Mouse (Mus musculus) liver, embryonic 14.5 days (tissue): ENCODE results near the gene Tmem273.

ENCODE experiments used
- CTCF ChIP-seq: IDR thresholded peaks from 2 replicates; pipeline ENCODE4 v1.5.1; 2016; ENCODE audit warnings: antibody characterized with exemption, low read depth, control low read depth
- EP300 ChIP-seq: IDR thresholded peaks from 2 replicates; pipeline ENCODE4 v1.6.1; 2016; ENCODE audit warnings: antibody characterized with exemption, low read depth

DNA sequence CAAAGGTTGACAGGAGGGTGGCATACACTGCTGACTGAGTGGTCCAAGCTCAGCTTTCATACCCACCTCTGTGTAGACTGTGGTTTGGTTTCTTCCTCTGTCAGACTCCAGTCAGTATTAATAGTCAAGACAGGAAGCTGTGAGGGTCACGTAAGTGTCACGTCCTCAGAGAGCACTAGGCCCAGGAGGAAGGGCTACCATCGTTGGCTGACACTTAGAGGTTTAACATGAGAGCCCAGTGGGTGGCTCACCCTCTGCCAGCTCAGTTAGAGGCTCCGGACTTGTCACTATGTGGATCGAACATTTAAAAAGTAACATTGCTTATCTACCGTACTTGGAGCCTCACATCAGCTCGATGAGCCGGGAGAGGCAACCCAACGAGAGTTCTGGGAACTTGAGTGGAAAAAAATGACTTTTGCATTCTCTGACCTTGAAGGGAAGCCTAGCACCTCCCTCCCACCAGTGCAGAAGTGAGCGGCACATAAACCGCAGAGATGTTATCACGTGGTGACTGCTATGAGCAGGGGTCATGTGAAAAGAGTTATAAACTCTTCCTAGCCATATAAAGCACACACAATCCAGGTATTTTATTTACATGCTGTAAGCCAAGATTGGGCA lies 1.5 kb upstream of the Tmem273 start:
- no peak for TF ChIP-seq CTCF
- no peak for TF ChIP-seq EP300
